Mouse (Mus musculus) liver, adult 2 months (tissue): ENCODE data around the gene Smarcd3.

ENCODE experiments used
- CTCF ChIP-seq: fragments of 200-500 bp; IDR thresholded peaks from 2 replicates; pipeline ENCODE4 v1.5.1; 2011; ENCODE audit warnings: low read depth, low read length, control low read depth
- POLR2A ChIP-seq: fragments of 200-500 bp; IDR thresholded peaks from 2 replicates; pipeline ENCODE4 v1.6.1; 2011; ENCODE audit warnings: low read length, control low read depth; ENCODE audit not compliant: insufficient read depth; ENCODE audit errors: extremely low read depth

DNA sequence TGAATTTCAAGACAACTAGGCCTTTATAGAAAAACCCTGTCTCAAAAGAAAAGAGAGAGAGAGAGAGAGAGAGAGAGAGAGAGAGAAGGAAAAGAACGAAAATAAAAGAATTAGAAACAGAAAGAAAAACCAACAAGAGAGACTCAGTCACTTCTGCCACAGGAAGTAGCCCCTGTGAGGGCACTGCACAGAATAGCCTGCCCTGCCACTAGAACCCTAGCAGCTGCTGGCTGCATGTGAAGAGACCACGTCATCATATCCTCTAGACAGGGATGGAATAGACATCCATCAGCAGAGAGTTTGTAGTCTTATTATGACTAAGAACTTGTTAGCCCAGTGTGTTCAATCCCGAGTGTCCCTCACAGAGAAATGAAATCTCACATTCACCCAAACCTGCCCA lies 5.5 kb upstream of the Smarcd3 start:
- TF ChIP-seq POLR2A (no peak), CTCF (no peak)
